Mouse (Mus musculus): ENCODE results near the gene Mdm2.

GRCm38 (mm10) chr10:117655460-117655859 is 55.1 kb downstream of the Mdm2 start:
- TF ChIP-seq CTCF (IDR thresholded peaks at IDR 0.05) (no peak), EP300 (IDR thresholded peaks at IDR 0.05; ENCODE audit: insufficient read depth, low read depth, low read length) (no peak), POLR2A (IDR thresholded peaks at IDR 0.05; ENCODE audit: insufficient read depth, low read depth, low read length) (no peak)
